Mouse (Mus musculus): ENCODE data around the gene Pidd1.

Gene Pidd1

DNA sequence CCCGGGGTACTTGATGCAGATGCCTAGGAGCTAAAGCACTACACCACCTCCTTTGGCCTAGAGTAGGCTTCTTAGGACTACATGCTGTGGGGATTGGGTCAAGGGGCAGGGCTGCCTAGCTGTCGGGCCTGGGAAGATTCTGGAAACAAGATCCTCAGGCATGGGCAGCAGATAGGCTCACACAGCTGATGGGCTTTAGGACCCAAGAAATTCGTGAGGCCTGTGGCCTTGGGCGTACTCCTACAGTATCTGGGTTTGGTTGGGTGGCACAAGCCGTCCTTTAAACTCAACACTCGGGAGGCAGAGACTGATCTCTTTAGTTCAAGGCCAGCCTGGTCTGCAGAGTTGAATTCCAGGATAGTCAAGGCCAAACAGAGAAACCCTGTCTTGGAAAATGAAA lies 28.4 kb upstream of the Pidd1 start:
- DNase-seq (ENCODE audit: low spot score) = no peak

DNA sequence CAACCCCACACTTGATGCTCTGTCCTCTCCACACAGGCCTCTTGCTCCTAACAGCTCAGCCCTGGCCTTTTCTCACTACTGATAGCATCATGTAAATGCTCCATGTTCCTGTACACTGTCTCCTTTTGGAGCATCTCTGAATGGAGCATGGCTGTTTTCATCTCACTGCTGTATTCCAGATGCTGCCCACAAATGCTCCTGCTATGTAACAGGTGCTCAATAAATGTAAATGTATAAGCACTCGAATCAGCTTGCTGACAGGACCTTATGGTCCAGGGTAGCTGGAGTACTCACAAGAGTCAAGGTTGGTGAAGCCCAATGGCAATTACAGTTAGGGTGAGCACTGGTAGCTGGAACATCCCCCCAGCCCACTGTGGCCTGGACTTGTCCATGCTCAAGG lies 27.4 kb upstream of the Pidd1 start:
- no peak for DNase-seq (ENCODE audit: low spot score)

DNA sequence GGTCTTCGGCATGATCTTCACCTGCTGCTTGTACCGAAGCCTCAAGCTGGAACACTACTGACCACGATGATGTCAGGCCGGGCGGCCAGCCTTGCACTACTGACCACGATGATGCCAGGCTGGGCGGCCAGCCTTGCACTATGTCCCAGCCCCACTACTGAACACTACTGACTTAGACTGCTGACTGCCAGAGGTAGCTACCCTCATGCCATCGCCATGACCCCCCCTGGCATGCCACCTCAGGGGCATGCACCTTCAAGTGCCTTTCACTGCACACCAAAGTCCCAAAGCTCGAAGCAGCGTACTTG lies 26.8 kb upstream of the Pidd1 start:
- no peak for DNase-seq (ENCODE audit: low spot score)

DNA sequence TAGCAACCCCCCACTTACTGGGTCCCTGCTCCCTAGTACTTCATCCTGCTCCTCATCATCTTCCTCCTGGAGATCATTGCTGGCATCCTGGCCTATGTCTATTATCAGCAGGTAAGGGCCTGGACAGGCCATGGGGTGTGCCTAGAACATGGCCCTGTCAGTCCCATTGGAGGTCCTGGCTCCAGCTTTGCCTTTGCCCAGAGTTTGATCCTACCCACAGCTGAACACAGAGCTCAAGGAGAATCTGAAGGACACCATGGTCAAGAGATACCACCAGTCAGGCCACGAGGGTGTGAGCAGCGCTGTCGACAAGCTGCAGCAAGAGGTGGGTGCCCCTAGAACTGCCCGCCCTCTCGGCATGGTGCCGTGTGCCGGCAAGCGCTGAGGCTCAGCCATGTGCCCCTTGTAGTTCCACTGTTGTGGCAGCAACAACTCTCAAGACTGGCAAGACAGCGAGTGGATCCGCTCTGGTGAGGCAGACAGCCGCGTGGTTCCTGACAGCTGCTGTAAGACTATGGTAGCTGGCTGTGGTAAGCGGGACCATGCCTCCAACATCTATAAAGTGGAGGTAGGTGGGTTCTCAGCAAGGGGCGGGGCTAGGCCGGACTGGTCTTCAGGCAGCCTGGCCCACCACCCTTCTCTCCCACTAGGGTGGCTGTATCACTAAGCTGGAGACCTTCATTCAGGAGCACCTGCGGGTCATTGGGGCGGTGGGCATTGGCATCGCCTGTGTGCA lies 26.2 kb upstream of the Pidd1 start:
- DNase-seq (ENCODE audit: low spot score) = no peak

DNA sequence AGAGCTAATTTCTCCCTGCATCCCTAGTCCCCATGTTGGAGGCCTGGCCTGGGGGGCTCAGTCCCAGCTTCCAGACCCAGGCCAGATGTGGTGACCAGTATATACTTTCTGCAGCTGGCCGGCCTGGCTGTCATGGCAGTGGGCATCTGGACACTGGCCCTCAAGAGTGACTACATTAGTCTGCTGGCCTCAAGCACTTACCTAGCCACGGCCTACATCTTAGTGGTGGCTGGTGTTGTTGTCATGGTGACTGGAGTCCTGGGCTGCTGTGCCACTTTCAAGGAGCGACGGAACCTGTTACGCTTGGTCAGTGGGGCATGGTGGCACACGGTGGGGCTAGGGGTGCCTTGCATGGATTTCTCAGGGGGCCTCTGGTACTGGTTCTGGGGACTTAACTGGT lies 25.5 kb upstream of the Pidd1 start:
- DNase-seq (ENCODE audit: low spot score) = no peak

DNA sequence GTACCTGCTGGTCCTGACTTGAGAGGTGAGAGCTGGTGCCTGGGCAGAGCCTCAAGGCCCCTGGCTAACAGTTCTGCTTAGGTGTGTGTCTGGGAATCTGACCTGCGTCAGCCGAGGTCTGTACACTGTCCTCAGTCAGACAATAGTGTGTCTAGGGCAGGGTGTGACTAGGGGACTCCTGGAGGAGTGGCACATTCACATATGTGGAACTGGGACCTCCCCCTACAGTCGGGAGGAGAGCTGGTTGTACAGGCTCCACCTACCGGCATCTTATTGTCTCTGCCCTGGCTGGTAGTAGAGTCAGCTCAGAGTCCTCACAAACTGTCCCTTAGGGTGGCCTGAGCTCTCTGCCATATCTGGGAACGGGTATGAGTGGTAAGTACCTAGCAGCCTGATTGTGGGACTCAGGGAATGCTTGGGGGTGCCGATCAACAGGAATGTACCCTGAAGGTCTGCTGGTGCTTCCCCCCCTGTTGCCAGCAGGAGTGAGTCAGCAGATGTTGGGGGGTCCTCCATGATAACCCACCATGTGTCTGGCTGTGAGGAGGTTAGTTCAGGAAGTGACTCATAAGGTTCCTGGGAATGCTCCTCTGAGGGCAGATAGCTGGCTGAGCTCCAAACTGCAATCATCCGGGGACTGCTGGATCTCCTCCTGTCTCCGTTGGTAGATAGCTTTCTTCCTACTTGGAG lies 24.8 kb upstream of the Pidd1 start:
- DNase-seq (ENCODE audit: low spot score) = no peak

DNA sequence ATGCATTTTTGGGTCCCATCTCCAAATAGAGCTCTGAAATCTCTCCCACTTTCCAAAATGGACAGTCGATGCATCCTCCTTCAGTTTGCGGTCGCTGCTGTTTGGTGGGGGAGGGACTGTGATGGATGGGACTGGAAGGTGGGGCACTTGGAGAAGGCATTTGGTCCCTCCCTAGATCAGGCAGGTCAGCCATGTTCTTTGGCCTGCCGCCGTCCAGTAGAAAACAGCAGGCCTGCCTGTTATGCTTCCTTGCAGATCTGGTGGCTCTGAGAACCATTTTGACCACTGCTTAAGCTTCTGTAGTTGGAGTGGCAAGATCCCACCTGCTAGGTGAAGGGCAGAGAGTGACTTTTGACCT lies 24.3 kb upstream of the Pidd1 start:
- no peak for DNase-seq (ENCODE audit: low spot score)

DNA sequence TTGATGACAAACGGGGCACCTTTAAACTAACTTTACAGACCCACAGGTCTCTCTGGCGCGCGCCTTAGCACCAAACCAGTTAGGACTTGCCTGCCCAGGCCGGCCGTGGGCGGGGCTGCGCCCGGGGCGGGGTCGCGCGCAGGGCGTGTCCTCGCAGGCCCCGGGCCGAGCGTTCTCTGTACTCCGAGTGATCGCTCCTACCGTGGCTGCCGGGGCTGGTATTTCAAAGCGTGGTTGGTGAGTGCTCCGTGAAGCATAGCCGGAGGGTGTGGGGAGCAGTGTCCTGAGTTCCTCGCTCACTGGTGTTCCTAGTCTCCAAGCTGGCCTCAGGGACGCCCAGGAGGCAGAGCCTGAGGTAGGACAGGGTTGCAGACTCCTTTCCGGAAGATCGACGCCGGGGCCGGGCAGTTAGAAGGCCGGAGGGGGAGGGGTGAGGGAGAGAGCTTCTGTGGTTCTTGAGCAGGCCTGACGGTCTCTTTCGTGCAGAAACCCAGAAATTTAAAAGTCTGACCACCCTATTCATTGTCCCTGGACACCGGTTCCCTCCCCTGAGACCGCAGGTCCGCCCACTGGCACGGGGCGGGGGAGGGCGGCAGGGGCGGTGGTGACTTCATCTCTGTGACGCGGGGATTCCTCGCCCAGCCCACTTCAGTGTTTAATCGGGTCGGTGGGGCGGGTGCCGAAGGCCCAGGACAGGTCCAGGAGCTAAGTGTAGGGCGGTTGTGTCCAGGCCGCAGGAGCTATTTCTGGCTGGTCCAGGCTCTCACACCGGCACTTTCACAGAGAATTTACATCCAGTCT lies 23.6 kb upstream of the Pidd1 start, which contains the start of gene Cd151:
Gene Cd151 (plus strand): TSS at position 163 of the 801 bp plus-strand sequence.
- no peak for DNase-seq (ENCODE audit: low spot score)

DNA sequence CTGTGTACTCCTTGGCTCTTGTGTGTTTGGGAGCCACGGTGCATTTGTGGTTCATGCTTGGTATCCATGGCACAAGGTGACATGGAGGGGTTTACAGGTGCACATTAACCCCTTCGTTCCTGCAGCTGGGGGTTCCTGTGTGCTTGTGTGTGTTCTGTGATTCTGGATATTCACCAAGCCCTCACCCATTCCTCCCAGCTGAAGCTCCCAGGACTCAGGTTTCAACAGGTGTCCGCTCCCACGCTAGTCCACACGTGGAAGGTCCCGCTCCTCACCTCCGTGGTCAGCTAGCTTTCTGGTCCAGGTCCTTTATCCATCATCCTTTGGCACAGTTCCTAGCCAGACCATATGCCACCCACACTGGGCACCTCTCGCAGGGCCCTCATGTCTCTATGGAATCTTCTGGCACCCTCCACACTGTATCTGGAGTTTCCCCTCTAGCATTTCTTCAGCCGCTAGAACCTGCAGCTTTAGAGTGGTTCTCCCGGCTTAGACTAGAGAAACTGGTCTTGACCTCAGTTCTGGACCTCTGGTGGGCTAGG lies 22.9 kb upstream of the Pidd1 start:
- no peak for DNase-seq (ENCODE audit: low spot score)

DNA sequence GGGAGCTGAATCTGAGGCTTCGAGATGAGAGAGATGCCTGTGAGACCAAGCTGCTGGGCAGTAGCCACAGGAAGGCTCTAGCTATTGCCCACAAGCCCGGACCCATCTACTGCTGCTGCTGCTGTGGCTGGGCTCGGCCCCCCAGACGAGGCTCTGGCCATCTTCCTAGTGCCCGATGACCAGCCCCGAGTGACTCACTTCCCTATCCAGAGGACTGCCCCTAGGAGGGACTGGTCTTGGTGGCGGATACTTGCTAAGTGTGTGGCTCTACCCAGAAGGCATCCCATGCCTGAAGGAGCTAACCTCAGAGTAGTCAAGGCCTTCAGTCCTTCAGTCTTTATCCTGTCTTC lies 22.2 kb upstream of the Pidd1 start:
- DNase-seq (ENCODE audit: low spot score) = no peak

DNA sequence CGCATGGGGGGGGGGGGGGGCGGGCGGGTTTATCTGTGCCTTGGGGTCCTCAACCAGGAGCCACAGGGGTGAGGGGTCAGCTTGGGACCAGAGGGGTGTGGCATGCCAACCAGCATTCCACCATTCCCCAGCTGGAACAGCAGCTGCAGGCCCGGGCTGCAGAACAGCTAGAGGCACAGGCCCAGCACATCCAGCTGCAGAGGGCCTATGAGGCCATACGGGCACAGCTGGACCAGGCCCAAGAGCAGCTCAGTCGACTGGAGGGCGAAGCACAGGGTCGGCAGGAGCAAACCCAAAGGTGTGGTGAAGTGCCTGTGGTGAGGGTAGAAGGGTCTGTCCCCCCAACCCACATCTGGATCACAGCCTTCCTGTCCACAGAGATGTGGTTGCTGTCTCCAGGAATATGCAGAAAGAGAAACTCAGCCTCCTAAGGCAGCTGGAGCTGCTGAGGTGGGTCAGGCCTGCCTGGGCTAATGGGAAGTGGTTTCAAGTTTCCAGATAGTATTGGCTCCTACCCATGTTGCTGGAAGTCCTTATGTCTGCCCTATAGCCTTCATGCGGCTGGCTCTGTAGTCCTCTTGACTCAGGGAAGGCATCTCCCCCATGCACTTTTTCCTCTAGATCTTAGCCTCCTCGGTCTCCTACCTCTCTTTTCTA lies 21.7 kb upstream of the Pidd1 start:
- no peak for DNase-seq (ENCODE audit: low spot score)

DNA sequence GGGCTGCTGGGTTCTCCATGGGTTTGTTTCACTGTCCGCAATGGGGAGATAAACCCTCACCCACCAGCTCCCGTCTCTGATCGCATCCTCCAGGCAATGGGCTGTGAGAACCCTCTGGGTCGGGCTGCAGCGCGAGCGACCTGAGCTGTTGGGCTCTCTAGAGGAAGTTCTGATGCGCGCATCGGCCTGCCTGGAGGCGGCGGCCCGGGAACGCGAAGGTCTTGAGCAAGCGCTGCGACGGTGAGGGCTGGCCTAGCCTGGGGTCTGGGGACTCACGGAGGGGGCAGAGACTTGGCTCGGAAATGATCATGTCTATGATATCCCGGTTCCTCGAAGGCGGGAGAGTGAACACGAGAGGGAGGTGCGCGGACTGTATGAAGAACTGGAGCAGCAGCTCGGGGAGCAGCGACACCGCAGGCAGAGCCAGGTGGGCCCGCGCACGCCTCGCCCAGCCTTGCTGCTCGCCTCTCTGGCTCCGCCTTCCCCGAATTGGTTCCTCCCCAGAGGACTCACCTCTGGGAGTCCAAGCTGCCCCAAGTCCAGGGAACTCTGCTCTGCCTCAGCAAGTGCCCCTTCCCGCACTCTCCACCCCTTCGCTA lies 20.9 kb upstream of the Pidd1 start:
- no peak for DNase-seq (ENCODE audit: low spot score)

DNA sequence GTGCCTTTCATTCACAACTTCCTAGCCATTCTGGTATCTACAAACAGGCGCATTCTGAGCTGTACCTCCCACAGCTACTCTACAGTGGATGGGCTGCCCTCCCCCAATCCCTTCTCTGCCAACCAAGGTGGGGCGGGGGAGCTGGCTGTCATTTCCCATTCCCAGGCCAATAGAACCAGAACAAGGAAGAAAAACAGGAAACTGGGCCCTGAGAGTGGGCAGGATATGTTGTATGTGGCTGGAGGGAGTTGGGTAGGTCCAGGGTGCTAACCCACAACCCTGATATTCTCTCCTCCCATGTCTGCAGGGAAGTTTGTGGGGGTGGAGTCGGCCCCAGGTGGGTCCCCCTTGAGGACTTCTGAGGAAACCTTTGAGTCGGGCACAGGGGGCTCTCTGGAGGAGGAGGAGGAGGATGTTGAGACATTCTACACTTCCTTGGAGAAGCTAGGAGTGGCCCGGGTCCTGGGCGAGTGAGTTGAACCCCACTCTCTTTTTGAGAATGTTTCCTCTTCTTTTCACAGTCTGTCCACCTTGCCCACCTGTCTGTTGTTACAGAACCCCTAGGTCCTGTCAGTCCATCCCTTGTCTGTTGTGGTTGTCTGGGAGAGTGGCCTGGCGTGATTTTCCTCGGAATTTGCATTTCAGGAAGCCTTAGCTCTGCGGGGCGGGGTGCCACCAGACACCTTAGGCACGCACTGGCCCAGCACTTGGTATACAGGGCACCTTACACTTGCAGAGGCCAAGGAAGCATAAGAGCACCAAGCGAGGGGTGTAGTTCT lies 20.2 kb upstream of the Pidd1 start:
- no peak for DNase-seq (ENCODE audit: low spot score)

DNA sequence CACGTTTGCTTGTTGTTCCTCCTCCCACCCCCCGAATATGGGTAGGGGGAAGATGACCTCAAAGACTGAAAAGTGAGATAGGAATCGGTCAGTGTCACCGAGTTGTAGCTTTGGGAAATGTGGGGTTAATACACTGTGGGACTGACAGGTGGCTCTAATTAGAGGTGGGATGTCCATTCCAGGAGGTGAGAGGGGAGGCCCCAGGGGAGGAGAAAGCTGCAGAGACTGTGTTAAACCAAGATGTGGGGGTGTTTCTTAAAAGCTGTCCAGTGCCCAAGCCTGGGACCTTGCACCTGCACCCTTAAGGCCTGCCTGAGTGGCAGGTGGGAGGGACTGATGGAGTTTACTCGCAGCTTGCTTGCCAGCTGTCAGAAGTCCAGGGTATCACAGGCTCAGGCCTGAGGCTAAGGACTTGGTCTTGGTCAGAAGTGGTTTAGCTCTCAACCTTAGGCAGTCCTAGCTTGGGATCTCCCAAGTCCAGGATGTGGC lies 18.6 kb upstream of the Pidd1 start:
- no peak for DNase-seq (ENCODE audit: low spot score)

DNA sequence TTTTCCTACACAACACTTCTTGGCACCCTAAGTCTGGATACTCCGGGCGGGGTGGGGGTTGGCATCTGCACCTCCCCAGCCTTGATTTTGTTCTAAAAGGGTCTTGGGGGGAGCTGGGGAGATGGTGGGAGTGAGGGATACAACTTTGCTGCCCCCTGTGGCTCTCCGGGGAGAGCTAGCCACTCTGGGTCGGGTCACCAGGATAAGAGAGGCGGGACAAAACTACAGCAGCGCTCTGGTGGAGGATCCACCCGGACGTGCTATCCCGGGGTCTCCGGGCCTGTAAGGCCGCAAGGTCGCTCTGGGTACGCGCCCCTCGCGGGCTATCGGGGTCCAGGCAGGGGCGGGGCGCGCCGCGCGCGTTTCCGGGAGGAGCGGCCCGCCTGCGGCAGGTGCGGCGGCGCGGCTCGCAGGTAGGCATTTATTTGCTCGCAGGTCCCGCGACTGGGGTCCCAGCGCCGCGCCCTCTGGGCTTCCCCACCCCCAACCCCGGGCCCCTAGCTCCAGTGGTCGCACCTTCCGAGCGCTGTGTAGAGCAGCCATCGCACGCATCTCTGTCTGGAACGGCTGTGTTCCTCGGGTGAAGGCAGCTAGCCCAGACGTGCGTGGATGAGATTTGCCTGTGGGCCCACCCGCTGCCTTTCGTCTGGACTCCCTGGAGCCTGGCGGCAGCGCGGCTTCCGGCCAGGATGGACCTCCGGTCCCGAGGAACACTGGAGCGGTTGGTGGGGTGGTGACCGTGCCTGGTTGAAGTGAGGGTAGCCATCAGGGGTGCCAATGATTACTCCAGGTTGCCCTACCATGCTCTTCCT lies 17.9 kb upstream of the Pidd1 start:
- no peak for DNase-seq (ENCODE audit: low spot score)

DNA sequence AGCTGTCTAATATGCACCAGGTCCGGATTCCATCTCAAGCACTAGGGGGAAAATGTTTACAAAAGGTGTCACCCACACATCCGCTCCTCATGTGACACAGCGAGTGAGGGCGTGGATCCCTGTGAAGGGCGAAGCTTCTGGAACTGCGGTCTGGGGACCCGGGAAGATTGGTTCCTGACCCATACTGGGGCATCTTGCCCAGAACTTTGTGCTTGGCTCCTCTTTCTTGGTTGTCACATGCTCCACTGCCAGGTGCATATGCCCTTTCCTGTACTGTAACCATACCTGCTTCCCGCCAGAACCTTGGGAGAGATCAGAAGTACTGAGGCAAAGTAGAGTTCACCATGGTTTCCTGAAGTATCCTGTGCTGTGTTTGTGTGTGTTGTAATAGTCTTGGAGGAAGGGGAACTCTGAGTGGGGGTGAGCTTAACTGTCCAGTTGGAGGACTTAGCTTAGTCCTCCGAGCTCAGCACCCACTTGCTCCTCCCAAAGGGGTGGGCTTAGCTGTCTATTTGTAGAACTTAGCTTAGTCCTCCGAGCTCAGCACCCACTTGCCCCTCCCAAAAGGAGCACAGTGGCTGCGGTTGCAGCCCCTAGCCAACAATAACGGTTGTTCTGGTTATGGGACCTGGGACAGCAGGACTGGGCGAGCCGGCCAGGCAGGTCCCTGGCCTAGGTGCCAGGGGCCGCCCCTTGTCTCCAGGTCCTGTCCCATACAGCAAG lies 16.7 kb upstream of the Pidd1 start, which contains the start of gene Cracr2b:
Gene Cracr2b (plus strand): TSS at position 704 of the 723 bp plus-strand sequence.
- DNase-seq (ENCODE audit: low spot score) = no peak

DNA sequence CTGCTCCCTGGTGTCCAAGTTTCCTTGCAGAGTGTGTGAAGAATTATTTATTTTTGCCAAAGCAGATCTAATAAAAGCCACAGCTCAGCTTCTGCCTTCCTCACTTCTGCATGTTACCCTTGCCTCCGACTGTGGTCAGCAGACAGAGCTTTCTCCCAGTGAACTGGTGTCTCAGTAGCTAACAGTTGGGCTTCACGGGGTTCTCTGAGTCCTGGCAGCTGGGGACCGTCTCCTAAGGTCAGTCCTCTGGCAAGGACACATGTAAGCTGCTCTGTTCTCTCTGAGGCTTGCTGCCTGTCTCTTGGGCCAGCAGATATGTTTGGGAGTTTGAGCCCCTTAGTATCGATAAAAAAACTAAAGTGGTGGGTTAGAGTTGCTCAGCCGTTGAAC lies 16.2 kb upstream of the Pidd1 start:
- no peak for DNase-seq (ENCODE audit: low spot score)

DNA sequence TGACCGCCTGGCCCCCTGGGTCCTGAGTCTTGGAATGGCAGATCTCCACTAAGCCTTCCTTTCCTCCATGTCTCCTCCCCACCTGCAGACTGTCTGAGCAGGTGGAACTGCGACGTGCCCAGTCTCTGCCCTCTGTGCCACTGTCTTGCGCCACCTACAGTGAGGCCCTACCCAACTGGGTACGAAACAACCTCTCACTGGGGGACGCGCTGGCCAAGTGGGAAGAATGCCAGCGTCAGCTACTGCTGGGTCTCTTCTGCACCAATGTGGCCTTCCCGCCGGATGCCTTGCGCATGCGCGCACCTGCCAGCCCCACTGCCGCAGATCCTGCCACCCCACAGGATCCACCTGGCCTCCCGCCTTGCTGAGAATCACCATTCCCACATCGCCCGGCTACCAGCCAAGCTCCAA lies 15.5 kb upstream of the Pidd1 start:
- no peak for DNase-seq (ENCODE audit: low spot score)

DNA sequence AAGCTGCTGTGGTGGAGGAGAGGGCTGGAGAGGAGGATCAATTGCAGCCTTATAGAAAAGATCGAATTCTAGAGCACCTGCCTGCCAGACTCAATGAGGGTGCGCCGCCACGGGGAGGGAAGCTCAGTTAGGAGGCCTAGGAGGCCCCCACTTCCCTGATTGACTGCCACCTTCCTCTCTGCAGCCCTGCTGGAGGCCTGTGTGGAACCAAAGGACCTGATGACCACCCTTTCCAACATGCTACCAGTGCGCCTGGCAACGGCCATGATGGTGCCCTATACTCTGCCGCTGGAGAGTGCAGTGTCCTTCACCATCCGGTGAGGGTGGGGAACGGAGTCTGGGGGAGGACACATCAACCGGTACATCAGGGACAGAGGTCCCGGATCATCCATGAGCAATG lies 14.8 kb upstream of the Pidd1 start:
- DNase-seq (ENCODE audit: low spot score) = no peak
